In the genomic region with DNA sequence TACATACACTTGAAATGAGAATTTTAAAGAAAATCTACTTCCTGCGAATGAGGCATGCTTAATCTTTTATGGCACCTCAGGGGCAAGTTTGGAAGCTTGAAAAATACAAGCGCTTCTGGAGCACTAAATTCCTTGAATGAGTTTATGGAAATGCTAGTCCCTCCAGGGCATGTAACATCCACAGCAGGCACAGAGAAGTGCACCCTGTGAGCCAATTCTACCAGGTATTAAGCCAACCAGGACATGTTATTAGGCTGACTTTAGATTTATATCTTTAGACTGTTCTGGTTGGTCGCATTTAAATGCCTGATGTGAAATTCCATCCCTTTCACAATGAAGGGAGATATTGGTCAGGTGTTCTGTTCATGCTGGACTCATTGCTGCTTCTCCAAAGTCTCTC, we compare ENCODE assay signal across 27 mouse cellular contexts. TPM values are rescaled to one million over a fixed set of nuclear protein-coding genes. Genes with fewer than 3 reads are reported as not detected.
DNase-seq lines count a peak whose midpoint lies in the region; ATAC-seq and TF ChIP-seq lines count a peak whose summit lies in the region.
"Had no signal": no experiment of that assay in that cellular context is flagged by ENCODE, and none has a peak within 500 bp of the region (broad histone marks: within the 10 kb centered on the region; RNA-seq: fewer than 3 reads in every experiment).

No protein-coding gene starts in this region.

- no peaks in the 10 kb centered on the region for H3K36me3 ChIP-seq in kidney, adult 2 months (ENCODE audit: control insufficient read depth, insufficient read depth, low read length)
- H3K36me3 ChIP-seq in limb, embryonic 13.5 days: no peaks in the 10 kb centered on the region
- H3K36me3 ChIP-seq in limb, embryonic 10.5 days: no peaks in the 10 kb centered on the region
- H3K36me3 ChIP-seq: embryonic facial prominence, embryonic 13.5 days; forebrain, embryonic 10.5 days; forebrain, embryonic 15.5 days; hindbrain, embryonic 12.5 days; intestine, embryonic 15.5 days; lung, embryonic 15.5 days; midbrain, embryonic 12.5 days; stomach, embryonic 15.5 days had no signal

- no peak overlapping the region for H3K27ac ChIP-seq in kidney, adult 2 months (ENCODE audit: insufficient read depth, low read depth, low read length)
- H3K27ac ChIP-seq in limb, embryonic 13.5 days: no peak overlapping the region
- no peak overlapping the region for H3K27ac ChIP-seq in limb, embryonic 10.5 days
- H3K27ac ChIP-seq: embryonic facial prominence, embryonic 13.5 days; forebrain, embryonic 10.5 days; forebrain, embryonic 15.5 days; hindbrain, embryonic 12.5 days; hindbrain, postnatal 0 days; intestine, embryonic 15.5 days; lung, embryonic 15.5 days; midbrain, embryonic 12.5 days; stomach, embryonic 15.5 days had no signal

- DNase-seq in kidney, adult 2 months: peak; percentile 25
- DNase-seq in kidney, adult 18-20 months: no peak
- no peak for DNase-seq in limb, embryonic 10.5 days (ENCODE audit: low spot score)
- peak; percentile 5 for DNase-seq in retina, postnatal 1 day
- no peak for DNase-seq in retina, embryonic 14.5 days (ENCODE audit: low spot score)
- no peak for DNase-seq in layer of hippocampus, postnatal 10 days (ENCODE audit: low spot score in 2 of 2)
- DNase-seq: adrenal gland, adult 2 months; adrenal gland, postnatal 36 days; cerebellum, adult 18-20 months; cerebellum, postnatal 10 days; gastrocnemius, postnatal 36 days; heart, adult 18-20 months; heart, postnatal 36 days had no signal

- H3K4me3 ChIP-seq in kidney, adult 2 months (ENCODE audit: insufficient read depth, low read depth, low read length): no peak overlapping the region
- no peak overlapping the region for H3K4me3 ChIP-seq in limb, embryonic 13.5 days
- H3K4me3 ChIP-seq in limb, embryonic 10.5 days: no peak overlapping the region
- H3K4me3 ChIP-seq: embryonic facial prominence, embryonic 13.5 days; forebrain, embryonic 10.5 days; forebrain, embryonic 15.5 days; hindbrain, embryonic 12.5 days; intestine, embryonic 15.5 days; lung, embryonic 15.5 days; midbrain, embryonic 12.5 days; stomach, embryonic 15.5 days had no signal

- TF ChIP-seq POLR2A in kidney, adult 2 months (IDR thresholded peaks at IDR 0.05; ENCODE audit: low read depth, low read length): no peak

- peak; percentile 81; the same call in 1 of the 2 replicates for ATAC-seq in limb, embryonic 13.5 days (ENCODE audit: low FRiP score, low read depth)
- ATAC-seq: activated CD4-positive, CD25-positive, alpha-beta regulatory T cell, adult 4 months; forebrain, embryonic 15.5 days; hindbrain, postnatal 0 days; intestine, embryonic 15.5 days had no signal

- H3K4me2 ChIP-seq in limb, embryonic 13.5 days (replicated peaks): no peak overlapping the region
- H3K4me2 ChIP-seq: embryonic facial prominence, embryonic 13.5 days; forebrain, embryonic 15.5 days; heart, embryonic 11.5 days; hindbrain, embryonic 12.5 days; intestine, embryonic 15.5 days; liver, embryonic 11.5 days; lung, embryonic 15.5 days; midbrain, embryonic 12.5 days; stomach, embryonic 15.5 days had no signal

- no peaks in the 10 kb centered on the region for H3K27me3 ChIP-seq in kidney, adult 2 months (replicated peaks; ENCODE audit: control insufficient read depth, insufficient read depth, low read length)
- 0 out of 2 replicates have a peak, but pooled peaks cover 2% of the 10 kb centered on the region for H3K27me3 ChIP-seq in limb, embryonic 13.5 days
- no peaks in the 10 kb centered on the region for H3K27me3 ChIP-seq in limb, embryonic 10.5 days (ENCODE audit: low read depth, poor library complexity, severe bottlenecking)
- H3K27me3 ChIP-seq: CH12.LX; embryonic facial prominence, embryonic 13.5 days; forebrain, embryonic 15.5 days; hindbrain, embryonic 12.5 days; intestine, embryonic 15.5 days; lung, embryonic 15.5 days; midbrain, embryonic 12.5 days; stomach, embryonic 15.5 days had no signal

- TF ChIP-seq CTCF in kidney, adult 2 months (conservative IDR thresholded peaks at IDR 0.05; ENCODE audit: insufficient read depth, insufficient read length, low read depth, low read length): no peak

- H3K9ac ChIP-seq in limb, embryonic 13.5 days: no peak overlapping the region
- H3K9ac ChIP-seq: embryonic facial prominence, embryonic 13.5 days; forebrain, embryonic 15.5 days; hindbrain, embryonic 12.5 days; intestine, embryonic 15.5 days; lung, embryonic 15.5 days; midbrain, embryonic 12.5 days; stomach, embryonic 15.5 days had no signal

- no peaks in the 10 kb centered on the region for H3K9me3 ChIP-seq in limb, embryonic 13.5 days
- H3K9me3 ChIP-seq in limb, embryonic 10.5 days (replicated peaks): no peaks in the 10 kb centered on the region
- H3K9me3 ChIP-seq: embryonic facial prominence, embryonic 13.5 days; forebrain, embryonic 10.5 days; forebrain, embryonic 15.5 days; hindbrain, embryonic 12.5 days; intestine, embryonic 15.5 days; lung, embryonic 15.5 days; midbrain, embryonic 12.5 days; stomach, embryonic 15.5 days had no signal

- WGBS in kidney, adult 2 months: 47% methylated on average over 3 of the region's 3 CpGs
- WGBS in limb, embryonic 13.5 days: 43% methylated on average over 3 of the region's 3 CpGs
- WGBS in limb, embryonic 10.5 days: 87% methylated on average over 3 of the region's 3 CpGs

- H3K4me1 ChIP-seq in kidney, adult 2 months (ENCODE audit: control insufficient read depth, insufficient read depth, low read length): no peaks in the 10 kb centered on the region
- H3K4me1 ChIP-seq in limb, embryonic 13.5 days: peaks cover 5% of the 10 kb centered on the region; the same call in 1 of the 2 replicates
- H3K4me1 ChIP-seq in limb, embryonic 10.5 days: no peaks in the 10 kb centered on the region
- H3K4me1 ChIP-seq: embryonic facial prominence, embryonic 13.5 days; forebrain, embryonic 10.5 days; forebrain, embryonic 15.5 days; hindbrain, embryonic 12.5 days; intestine, embryonic 15.5 days; lung, embryonic 15.5 days; midbrain, embryonic 12.5 days; stomach, embryonic 15.5 days had no signal

RNA-seq across cellular contexts. Expression of gene Crbn, which starts 38.2 kb away (rescaled TPM):
- 14.0 and 17.7 TPM in 2 replicates for polyA plus RNA-seq in kidney, adult 2 months (2012; rRNA removed)
- polyA plus RNA-seq in limb, embryonic 13.5 days (2015; fragmentation: Nextera tagmentation; extraction: Ambion mirVana): 49.7 and 51.3 TPM in 2 replicates
- polyA plus RNA-seq in limb, embryonic 10.5 days (2016; fragmentation: Nextera tagmentation; extraction: Ambion mirVana): 39.0 and 44.5 TPM in 2 replicates
- 10 to 100 TPM; 61.7 to 80.1 TPM for total RNA-seq in layer of hippocampus, postnatal 10 days (2021)

Comparison
In these comparisons a context has a peak if more than half of its experiments do, and no peak if none do; other contexts are left out.
1. DNase-seq: peak in kidney, adult 2 months (single experiment) and retina, postnatal 1 day (single experiment); none in kidney, adult 18-20 months (single experiment), limb, embryonic 10.5 days (single experiment), retina, embryonic 14.5 days (single experiment) and layer of hippocampus, postnatal 10 days (0 of 2).